In genomic region chr9:78107582-78107911, GRCm38 (mm10) we compare ENCODE assay signal across 8 mouse cellular contexts. TPM values are rescaled to one million over a fixed set of nuclear protein-coding genes. Genes with fewer than 3 reads are reported as not detected.
DNase-seq lines count a peak whose midpoint lies in the region; ATAC-seq and TF ChIP-seq lines count a peak whose summit lies in the region.

No protein-coding gene starts in this region.

- no peak for DNase-seq in heart, embryonic 10.5 days (ENCODE audit: low spot score)
- DNase-seq in heart, postnatal 14 days, result no peak
- DNase-seq in CH12.LX (ENCODE audit: extremely low read depth), result peak; percentile 56
- no peak for DNase-seq in forebrain, embryonic 14.5 days (ENCODE audit: low spot score)
- no peak for DNase-seq in cerebellum, adult 8-10 months
- no peak for DNase-seq in left cerebral cortex, postnatal 14 days (ENCODE audit: low spot score in 2 of 2)
- DNase-seq in gastrocnemius, adult 18-20 months (ENCODE audit: low spot score), result no peak

- H3K4me3 ChIP-seq in heart, embryonic 10.5 days, result peak overlapping the region; percentile 95
- peak overlapping the region; percentile 75 to 88 (median 88) for H3K4me3 ChIP-seq in CH12.LX (replicated peaks in 1 of 3; ENCODE audit: low read depth in 2 of 3, low read length in 2 of 3, poor library complexity in 1 of 3)
- peak overlapping the region; percentile 90 for H3K4me3 ChIP-seq in forebrain, embryonic 14.5 days (ENCODE audit: low read depth, low read length)
- H3K4me3 ChIP-seq in liver, embryonic 16.5 days (ENCODE audit: low read depth, low read length), result peak overlapping the region; percentile 97

- H3K9me3 ChIP-seq in heart, embryonic 10.5 days, result no peaks in the 10 kb centered on the region
- no peaks in the 10 kb centered on the region for H3K9me3 ChIP-seq in CH12.LX (replicated peaks; ENCODE audit: low read length)
- H3K9me3 ChIP-seq in forebrain, embryonic 14.5 days (replicated peaks; ENCODE audit: control insufficient read depth, low read length), result no peaks in the 10 kb centered on the region
- no peaks in the 10 kb centered on the region for H3K9me3 ChIP-seq in liver, embryonic 16.5 days (replicated peaks; ENCODE audit: control insufficient read depth, low read length)

- TF ChIP-seq POLR2A in CH12.LX (IDR thresholded peaks at IDR 0.05; ENCODE audit: low read depth, low read length), result no peak

- H3K9ac ChIP-seq in CH12.LX (ENCODE audit: insufficient read depth, low read depth), result peak overlapping the region; percentile 86
- peak overlapping the region; percentile 79 for H3K9ac ChIP-seq in forebrain, embryonic 14.5 days (ENCODE audit: low read length)
- H3K9ac ChIP-seq in liver, embryonic 16.5 days (ENCODE audit: low read depth, low read length), result peak overlapping the region; percentile 100

- H3K27me3 ChIP-seq in heart, embryonic 10.5 days (ENCODE audit: insufficient read depth, poor library complexity, severe bottlenecking), result no peaks in the 10 kb centered on the region
- H3K27me3 ChIP-seq in CH12.LX (replicated peaks), result no peaks in the 10 kb centered on the region
- H3K27me3 ChIP-seq in forebrain, embryonic 14.5 days (replicated peaks; ENCODE audit: control insufficient read depth, insufficient read depth, low read length), result no peaks in the 10 kb centered on the region
- H3K27me3 ChIP-seq in liver, embryonic 16.5 days (ENCODE audit: control insufficient read depth, insufficient read depth, low read depth, low read length), result no peaks in the 10 kb centered on the region

- H3K4me1 ChIP-seq in heart, embryonic 10.5 days, result peaks cover 16% of the 10 kb centered on the region; the same call in 1 of the 2 replicates
- peaks cover 4 to 45% of the 10 kb centered on the region in 2 experiments; a peak in 3 of 4 replicates for H3K4me1 ChIP-seq in CH12.LX (ENCODE audit: control insufficient read depth in 1 of 2, insufficient read depth in 2 of 2)
- H3K4me1 ChIP-seq in forebrain, embryonic 14.5 days (ENCODE audit: control insufficient read depth, insufficient read depth, low read length), result peaks cover 9% of the 10 kb centered on the region
- H3K4me1 ChIP-seq in liver, embryonic 16.5 days (ENCODE audit: control insufficient read depth, low read depth, low read length), result peaks cover 40% of the 10 kb centered on the region

- no peak for TF ChIP-seq RAD21 in CH12.LX (IDR thresholded peaks at IDR 0.05; ENCODE audit: low read depth, low read length)

- TF ChIP-seq EP300 in CH12.LX (IDR thresholded peaks at IDR 0.05; ENCODE audit: low read length), result no peak

- dilution Hi-C loops in CH12.LX (cut with MboI; ENCODE audit: extremely low pct_ligation_motif_present, extremely low pct_unique_long_range_greater_than_20kb, low sequenced_read_pairs), result no loop called here

- no peaks in the 10 kb centered on the region; the same call in 1 of the 2 replicates for H3K79me2 ChIP-seq in CH12.LX (replicated peaks; ENCODE audit: control insufficient read depth, extremely low read depth, insufficient read depth, poor library complexity, severe bottlenecking)

- H3K4me2 ChIP-seq in CH12.LX (ENCODE audit: insufficient read depth, low read depth, poor library complexity, severe bottlenecking), result peak overlapping the region; percentile 52
- H3K4me2 ChIP-seq in forebrain, embryonic 14.5 days (ENCODE audit: low read length), result peak overlapping the region; percentile 87
- H3K4me2 ChIP-seq in liver, embryonic 16.5 days (ENCODE audit: low read depth, low read length), result peak overlapping the region; percentile 95

- peaks cover 7% of the 10 kb centered on the region for H3K36me3 ChIP-seq in heart, embryonic 10.5 days
- H3K36me3 ChIP-seq in CH12.LX (replicated peaks in 1 of 2; ENCODE audit: control insufficient read depth in 1 of 2, insufficient read depth in 1 of 2, low read length in 1 of 2), result peaks cover 2 to 22% of the 10 kb centered on the region in 2 experiments
- no peaks in the 10 kb centered on the region for H3K36me3 ChIP-seq in forebrain, embryonic 14.5 days (ENCODE audit: control insufficient read depth, insufficient read depth, low read length)
- peaks cover 20% of the 10 kb centered on the region for H3K36me3 ChIP-seq in liver, embryonic 16.5 days (ENCODE audit: control insufficient read depth, insufficient read depth)

- intact Hi-C loops in heart, postnatal 14 days (cut with DNase I), result loop anchor here (10.0 kb wide), 1 partner anchor 337 kb away; the partner anchor contains the start of genes Cgas, Gm17324 and Mto1
- intact Hi-C loops in left cerebral cortex, postnatal 14 days (cut with DNase I), result no loop called here

- ATAC-seq in forebrain, embryonic 14.5 days, result no peak
- ATAC-seq in liver, embryonic 16.5 days (ENCODE audit: low read depth), result no peak

- in situ Hi-C loops in CH12.LX (cut with MboI; ENCODE audit: low pct_ligation_motif_present, low pct_unique_long_range_greater_than_20kb, low sequenced_read_pairs), result no loop called here

- H3K27ac ChIP-seq in heart, embryonic 10.5 days, result peak overlapping the region; percentile 97
- H3K27ac ChIP-seq in CH12.LX (ENCODE audit: insufficient read depth, low read depth), result no peak overlapping the region
- no peak overlapping the region; the same call in 1 of the 2 replicates for H3K27ac ChIP-seq in forebrain, embryonic 14.5 days (ENCODE audit: low read depth, low read length)
- H3K27ac ChIP-seq in liver, embryonic 16.5 days (ENCODE audit: low read length), result peak overlapping the region; percentile 99

- WGBS in heart, embryonic 10.5 days, result 23% methylated on average over 6 of the region's 6 CpGs
- WGBS in forebrain, embryonic 14.5 days, result 16% methylated on average over 6 of the region's 6 CpGs
- WGBS in liver, embryonic 16.5 days (ENCODE audit: insufficient replicate concordance), result 7% methylated on average over 6 of the region's 6 CpGs

- TF ChIP-seq CTCF in CH12.LX (conservative IDR thresholded peaks at IDR 0.05 in 1 of 2, IDR thresholded peaks at IDR 0.05 in 1 of 2; ENCODE audit: low read depth in 2 of 2, low read length in 2 of 2), result no peak

TF ChIP-seq in CH12.LX, 34 proteins besides CTCF, POLR2A, EP300 and RAD21:
- TF ChIP-seq MYC (IDR thresholded peaks at IDR 0.05; ENCODE audit: low read depth, low read length) (0 out of 2 replicates have a peak, but pooled peaks have one; percentile 32), MAX (IDR thresholded peaks at IDR 0.05; ENCODE audit: low read length) (no peak), JUN (IDR thresholded peaks at IDR 0.05; ENCODE audit: insufficient read depth, low read depth, low read length) (no peak), ZNF384 (IDR thresholded peaks at IDR 0.05; ENCODE audit: low read depth, low read length) (peak; percentile 74; the same call in 1 of the 2 replicates), TBP (conservative IDR thresholded peaks at IDR 0.05; ENCODE audit: low read depth, low read length) (no peak), ZC3H11A (IDR thresholded peaks at IDR 0.05; ENCODE audit: low read depth, low read length) (no peak)

RNA-seq across cellular contexts. Expression of gene Fbxo9, which starts 1.3 kb away (rescaled TPM):
- polyA plus RNA-seq in heart, embryonic 10.5 days (2016; fragmentation: Nextera tagmentation; extraction: Ambion mirVana), result 28.5 and 30.6 TPM in 2 replicates
- 10 to 100 TPM; 65.4 to 70.7 TPM for total RNA-seq in heart, postnatal 14 days (2021)
- total RNA-seq in CH12.LX (2012; rRNA removed) (18.3 and 20.8 TPM in 2 replicates), CH12.LX (2014; rRNA removed) (24.2 and 25.5 TPM in 2 replicates)
- polyA plus RNA-seq in CH12.LX (2012; ENCODE audit: insufficient read length, low read depth), result 12.7 and 14.3 TPM in 2 replicates
- polyA plus RNA-seq in forebrain, embryonic 14.5 days (2014; fragmentation: Nextera tagmentation; extraction: Ambion mirVana), result 50.3 and 53.0 TPM in 2 replicates
- 65.3 and 66.2 TPM in 2 replicates for polyA plus RNA-seq in liver, embryonic 16.5 days (2015; fragmentation: Nextera tagmentation; extraction: Ambion mirVana)
- 100 to 1,000 TPM; 118 to 122 TPM for total RNA-seq in left cerebral cortex, postnatal 14 days (2021)
- total RNA-seq in gastrocnemius, adult 18-20 months (2021), result 10 to 100 TPM; 39.6 to 43.4 TPM

RNA-seq across cellular contexts. Expression of gene Ick, which starts 1.4 kb away (rescaled TPM):
- polyA plus RNA-seq in heart, embryonic 10.5 days (2016; fragmentation: Nextera tagmentation; extraction: Ambion mirVana), result 17.2 and 21.5 TPM in 2 replicates
- 10 to 100 TPM; 16.2 to 16.6 TPM for total RNA-seq in heart, postnatal 14 days (2021)
- total RNA-seq in CH12.LX (2012; rRNA removed), result 3.4 and 4.8 TPM in 2 replicates
- 4.5 and 5.0 TPM in 2 replicates for total RNA-seq in CH12.LX (2014; rRNA removed)
- polyA plus RNA-seq in CH12.LX (2012; ENCODE audit: insufficient read length, low read depth), result 5.4 and 7.1 TPM in 2 replicates
- 30.6 and 33.8 TPM in 2 replicates for polyA plus RNA-seq in forebrain, embryonic 14.5 days (2014; fragmentation: Nextera tagmentation; extraction: Ambion mirVana)
- 4.6 and 5.5 TPM in 2 replicates for polyA plus RNA-seq in liver, embryonic 16.5 days (2015; fragmentation: Nextera tagmentation; extraction: Ambion mirVana)
- total RNA-seq in left cerebral cortex, postnatal 14 days (2021), result 10 to 100 TPM; 23.1 to 23.2 TPM
- 1 to 10 TPM; 4.3 to 4.7 TPM for total RNA-seq in gastrocnemius, adult 18-20 months (2021)

RNA-seq across cellular contexts. Expression of gene Gcm1, which starts 55.8 kb away (rescaled TPM):
- 0.09 TPM in 1 of 2 replicates, not detected in the other for polyA plus RNA-seq in heart, embryonic 10.5 days (2016; fragmentation: Nextera tagmentation; extraction: Ambion mirVana)
- not detected for total RNA-seq in heart, postnatal 14 days (2021)
- total RNA-seq in CH12.LX (2012; rRNA removed), result not detected in 2 replicates
- not detected in 2 replicates for total RNA-seq in CH12.LX (2014; rRNA removed)
- not detected in 2 replicates for polyA plus RNA-seq in CH12.LX (2012; ENCODE audit: insufficient read length, low read depth)
- polyA plus RNA-seq in forebrain, embryonic 14.5 days (2014; fragmentation: Nextera tagmentation; extraction: Ambion mirVana), result not detected in 2 replicates
- polyA plus RNA-seq in liver, embryonic 16.5 days (2015; fragmentation: Nextera tagmentation; extraction: Ambion mirVana), result not detected in 2 replicates
- total RNA-seq in left cerebral cortex, postnatal 14 days (2021), result not detected
- total RNA-seq in gastrocnemius, adult 18-20 months (2021), result not detected

Comparison
In these comparisons a context has a peak if more than half of its experiments do, and no peak if none do; other contexts are left out.
1. H3K27ac ChIP-seq: peak in heart, embryonic 10.5 days (single experiment) and liver, embryonic 16.5 days (single experiment); none in CH12.LX (single experiment) and forebrain, embryonic 14.5 days (single experiment).
2. Peak in every context shown above with its lines, with median percentiles within 50 percentile points of each other: H3K4me3 ChIP-seq, H3K4me2 ChIP-seq and H3K9ac ChIP-seq.